Mouse (Mus musculus): ENCODE results near the gene Fndc9. TPM values are rescaled to one million over a fixed set of nuclear protein-coding genes. Genes with fewer than 3 reads are reported as not detected.

Gene Fndc9
- polyA plus RNA-seq (2015; fragmentation: Illumina TruSeq; extraction: RNeasy Lipid Tissue Mini Kit (QIAGEN cat#74804); ENCODE audit: insufficient read depth, low replicate concordance): not detected

GRCm38 (mm10) chr11:46235334-46235733 is at the start of gene Fndc9:
Gene Fndc9, plus strand, starts transcription at chr11:46235531.

Other genes with a start within 250 kb of the Fndc9 start
- gene Gm12166, start 183.2 kb upstream of the Fndc9 start, polyA plus RNA-seq (2015; fragmentation: Illumina TruSeq; extraction: RNeasy Lipid Tissue Mini Kit (QIAGEN cat#74804); ENCODE audit: insufficient read depth, low replicate concordance): 1.9 TPM
- 41.7 TPM for gene Adam19, start 179.5 kb upstream of the Fndc9 start, polyA plus RNA-seq (2015; fragmentation: Illumina TruSeq; extraction: RNeasy Lipid Tissue Mini Kit (QIAGEN cat#74804); ENCODE audit: insufficient read depth, low replicate concordance)
- 1.1 TPM for gene Nipal4, start 69.0 kb upstream of the Fndc9 start, polyA plus RNA-seq (2015; fragmentation: Illumina TruSeq; extraction: RNeasy Lipid Tissue Mini Kit (QIAGEN cat#74804); ENCODE audit: insufficient read depth, low replicate concordance)
- gene Cyfip2, start 77.3 kb downstream of the Fndc9 start, polyA plus RNA-seq (2015; fragmentation: Illumina TruSeq; extraction: RNeasy Lipid Tissue Mini Kit (QIAGEN cat#74804); ENCODE audit: insufficient read depth, low replicate concordance): 104 TPM
- gene Itk, start 154.0 kb downstream of the Fndc9 start, polyA plus RNA-seq (2015; fragmentation: Illumina TruSeq; extraction: RNeasy Lipid Tissue Mini Kit (QIAGEN cat#74804); ENCODE audit: insufficient read depth, low replicate concordance): 53.5 TPM
- gene Fam71b, start 161.0 kb downstream of the Fndc9 start, polyA plus RNA-seq (2015; fragmentation: Illumina TruSeq; extraction: RNeasy Lipid Tissue Mini Kit (QIAGEN cat#74804); ENCODE audit: insufficient read depth, low replicate concordance): 2.8 TPM
- 72.8 TPM for gene Med7, start 201.4 kb downstream of the Fndc9 start, polyA plus RNA-seq (2015; fragmentation: Illumina TruSeq; extraction: RNeasy Lipid Tissue Mini Kit (QIAGEN cat#74804); ENCODE audit: insufficient read depth, low replicate concordance)
- gene Havcr2, start 219.4 kb downstream of the Fndc9 start, polyA plus RNA-seq (2015; fragmentation: Illumina TruSeq; extraction: RNeasy Lipid Tissue Mini Kit (QIAGEN cat#74804); ENCODE audit: insufficient read depth, low replicate concordance): 37.9 TPM